Mouse (Mus musculus): ENCODE results near the gene Ifnar1.

Ifnar1 gene

DNA sequence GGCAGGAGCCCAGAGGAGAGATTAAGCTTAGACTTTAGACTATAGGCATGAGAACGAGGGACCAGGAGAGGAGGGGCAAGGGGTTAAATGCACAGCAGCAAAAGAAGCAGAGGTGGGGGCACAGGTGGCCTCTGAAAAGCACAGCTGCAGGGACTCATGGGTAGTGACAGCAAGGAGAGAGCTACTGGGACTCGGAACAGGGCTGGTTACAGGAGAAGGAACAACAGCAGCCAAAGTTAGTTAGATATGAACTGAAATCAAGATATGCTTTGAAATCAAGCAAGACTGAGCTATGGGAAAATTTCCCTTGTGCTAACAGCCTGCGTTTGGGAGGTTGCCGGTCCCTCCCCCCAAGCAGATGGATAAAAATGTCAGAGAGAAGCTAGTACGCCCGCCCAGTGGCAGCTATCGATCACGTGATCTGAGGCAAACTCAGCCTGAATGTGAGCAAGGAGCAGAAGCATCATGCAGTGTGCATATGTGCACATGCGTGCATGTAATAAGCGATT lies 56.6 kb downstream of the Ifnar1 start:
- no peak for DNase-seq (ENCODE audit: low spot score in 2 of 2)

DNA sequence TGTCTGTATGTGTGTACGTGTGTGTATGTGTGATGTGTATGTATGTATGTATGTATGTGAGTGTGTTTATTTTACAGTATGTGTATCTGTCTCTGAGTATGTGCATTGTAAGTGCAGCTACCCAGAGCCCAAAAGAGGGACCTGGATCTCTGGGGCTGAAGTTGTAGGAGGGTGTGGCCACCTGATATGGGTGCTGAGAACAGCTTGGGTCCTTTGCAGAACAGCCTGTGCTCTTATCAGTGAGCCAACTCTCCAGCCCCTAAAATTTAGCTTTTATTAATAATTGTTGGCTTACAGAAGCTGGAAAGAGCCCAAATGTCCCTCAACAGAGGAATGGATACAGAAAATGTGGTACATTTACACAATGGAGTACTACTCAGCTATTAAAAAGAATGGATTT lies 58.6 kb downstream of the Ifnar1 start:
- no peak for DNase-seq (ENCODE audit: low spot score in 2 of 2)

DNA sequence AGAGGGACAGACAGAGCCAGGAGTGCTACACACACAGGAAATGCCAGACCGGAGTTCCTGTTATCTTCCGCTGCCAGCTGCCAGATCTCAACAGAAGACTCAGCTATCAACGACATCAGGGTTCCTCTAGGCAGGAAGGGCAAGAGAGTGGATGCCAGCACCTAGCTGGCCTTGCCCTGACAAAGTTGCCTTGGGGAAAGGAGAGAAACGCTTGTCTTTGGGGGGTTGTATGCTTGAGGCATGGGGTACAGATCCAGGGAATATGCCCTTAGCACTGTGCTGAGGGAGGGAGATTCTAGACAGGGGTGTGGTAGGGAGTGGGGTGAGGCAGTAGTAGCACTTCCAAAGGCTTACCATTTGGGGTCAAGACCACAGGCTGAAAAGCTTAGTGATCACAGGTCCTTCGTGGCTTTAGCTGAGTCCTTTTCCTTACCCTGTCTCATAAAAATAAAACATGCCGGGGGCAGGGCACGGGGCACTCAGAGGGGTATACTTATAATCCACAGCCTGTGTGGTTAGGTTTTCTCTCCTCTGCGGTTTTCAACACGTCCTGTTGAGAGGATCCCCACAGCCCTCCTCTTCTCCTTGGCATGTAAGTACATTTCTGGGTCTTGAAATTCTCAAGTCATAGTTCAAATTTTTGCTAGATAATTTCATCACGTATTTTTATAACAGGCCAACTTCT lies 60.7 kb downstream of the Ifnar1 start:
- no peak for DNase-seq (ENCODE audit: low spot score in 2 of 2)

DNA sequence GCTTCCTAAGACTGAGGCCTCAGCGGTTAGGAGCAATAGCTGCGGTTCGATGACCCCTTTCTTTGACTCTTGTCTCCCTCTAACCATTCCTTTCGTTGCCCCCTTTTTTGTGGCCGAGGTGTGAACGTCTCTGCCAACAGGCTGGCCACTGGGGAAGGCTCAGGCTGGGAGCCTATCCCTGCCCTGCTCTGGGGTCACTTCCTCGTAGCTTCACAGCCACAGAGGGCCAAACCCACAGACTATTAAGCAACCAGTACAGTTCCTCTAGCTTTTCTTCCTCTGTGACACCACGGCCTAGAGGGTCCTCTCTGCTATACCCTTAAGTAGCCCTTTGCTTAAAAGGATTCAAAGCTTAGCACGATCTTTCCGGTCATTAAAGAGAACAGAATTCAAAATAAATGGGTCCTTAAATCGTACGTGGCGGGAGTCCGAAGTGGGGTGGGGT lies 61.4 kb downstream of the Ifnar1 start:
- no peak for DNase-seq (ENCODE audit: low spot score in 2 of 2)

DNA sequence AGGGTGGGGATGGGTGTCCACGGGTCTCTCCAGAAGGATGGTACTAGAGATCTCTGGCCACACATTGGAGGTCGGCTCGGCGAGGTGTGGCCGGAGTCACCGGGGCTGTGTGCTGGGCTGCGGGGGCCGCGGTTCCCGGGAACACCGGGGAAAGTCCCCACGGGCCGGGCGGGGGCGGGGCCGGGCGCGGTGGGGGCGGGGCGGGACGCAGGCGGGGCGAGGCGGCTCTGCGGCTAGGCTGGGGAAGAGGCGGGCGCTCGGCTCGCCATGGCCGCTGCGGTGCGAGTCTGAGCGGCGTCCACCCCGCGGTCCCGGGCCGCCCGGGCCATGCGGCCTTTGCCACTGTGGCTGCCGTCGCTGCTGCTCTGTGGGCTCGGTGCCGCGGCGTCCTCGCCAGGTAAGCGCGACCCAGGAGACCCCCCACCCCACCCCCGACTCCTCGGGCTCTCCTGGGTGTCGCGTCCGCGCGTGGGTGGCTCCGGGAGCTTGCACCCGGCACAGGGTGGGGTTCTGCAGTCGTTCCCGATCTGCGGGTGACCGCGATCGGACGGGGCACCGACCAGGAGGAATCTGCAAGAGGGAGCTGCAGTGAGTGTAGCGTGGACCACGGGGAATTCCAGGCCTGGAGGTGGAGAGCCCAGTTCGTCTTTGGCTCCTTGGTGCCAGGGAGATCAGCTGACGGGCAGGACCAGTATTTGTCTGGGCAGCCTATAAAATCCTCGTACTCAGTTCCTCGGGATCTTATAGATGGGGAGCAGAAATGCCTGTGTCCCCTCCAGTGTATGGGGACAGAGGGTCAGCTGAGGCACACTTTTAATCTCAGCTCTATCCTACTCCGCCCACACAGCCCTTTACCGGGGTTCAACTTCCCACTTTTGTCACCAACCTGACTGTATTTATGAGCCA lies 62.1 kb downstream of the Ifnar1 start, which contains the start of gene Ifngr2:
Ifngr2 (plus strand) TSS at position 237 of the 906 bp plus-strand sequence.
- DNase-seq (ENCODE audit: low spot score in 2 of 2) = no peak

DNA sequence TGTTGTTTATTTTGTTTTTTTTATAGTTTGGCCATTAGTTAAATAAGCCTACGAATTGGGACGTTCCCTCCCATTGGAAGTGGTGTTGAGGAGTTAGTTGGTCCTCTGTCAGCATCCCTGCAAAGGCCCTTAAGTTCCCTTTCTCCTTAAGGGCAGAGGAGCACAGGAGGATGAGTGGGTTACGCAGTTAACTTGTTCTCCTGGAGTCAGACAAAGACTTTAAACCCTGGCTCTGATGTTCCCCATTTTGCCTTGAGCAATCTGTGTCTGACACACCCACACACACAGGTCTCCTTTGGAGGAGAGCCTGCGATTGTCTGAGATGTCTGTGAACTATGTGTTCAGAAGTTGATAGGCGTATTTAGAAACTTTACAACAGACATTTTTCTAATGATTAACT lies 62.9 kb downstream of the Ifnar1 start:
- DNase-seq (ENCODE audit: low spot score in 2 of 2) = no peak

DNA sequence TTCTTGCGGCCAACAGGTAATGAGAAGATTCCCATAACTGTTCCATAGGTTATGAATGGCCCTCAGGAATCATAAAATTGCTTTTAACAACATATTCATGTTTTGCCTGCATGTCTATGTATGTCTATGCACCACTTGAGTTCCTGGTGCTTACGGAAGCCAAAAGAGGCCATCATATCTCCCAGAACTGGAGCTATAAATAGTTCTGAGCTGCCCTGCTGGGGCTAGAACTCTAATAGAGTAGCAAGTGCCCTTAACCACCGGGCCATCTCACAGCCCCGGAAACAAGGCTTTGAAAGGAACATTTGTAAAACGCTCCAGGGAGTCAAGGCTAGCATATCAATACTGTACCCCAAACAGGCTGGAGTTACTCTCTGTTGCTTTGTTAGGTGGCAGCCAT lies 63.5 kb downstream of the Ifnar1 start:
- no peak for DNase-seq (ENCODE audit: low spot score in 2 of 2)

DNA sequence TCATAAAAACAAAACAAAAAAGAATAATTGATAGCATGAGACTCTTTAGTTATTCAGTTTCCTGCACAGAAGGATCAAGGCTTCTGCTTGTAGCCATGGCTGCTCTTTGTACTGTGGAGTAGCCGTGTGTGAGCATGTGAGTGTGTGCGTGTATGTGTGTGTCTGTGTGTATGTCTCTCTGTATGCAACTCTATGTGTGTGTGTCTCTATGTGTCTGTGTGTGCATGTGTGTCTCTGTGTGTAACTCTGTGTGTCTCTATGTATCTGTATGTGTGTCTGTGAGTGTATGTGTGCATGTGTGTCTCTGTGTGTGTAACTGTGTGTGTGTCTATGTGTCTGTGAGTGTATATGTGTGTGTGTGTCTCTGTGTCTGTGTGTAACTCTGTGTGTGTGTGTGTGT lies 64.0 kb downstream of the Ifnar1 start:
- no peak for DNase-seq (ENCODE audit: low spot score in 2 of 2)

DNA sequence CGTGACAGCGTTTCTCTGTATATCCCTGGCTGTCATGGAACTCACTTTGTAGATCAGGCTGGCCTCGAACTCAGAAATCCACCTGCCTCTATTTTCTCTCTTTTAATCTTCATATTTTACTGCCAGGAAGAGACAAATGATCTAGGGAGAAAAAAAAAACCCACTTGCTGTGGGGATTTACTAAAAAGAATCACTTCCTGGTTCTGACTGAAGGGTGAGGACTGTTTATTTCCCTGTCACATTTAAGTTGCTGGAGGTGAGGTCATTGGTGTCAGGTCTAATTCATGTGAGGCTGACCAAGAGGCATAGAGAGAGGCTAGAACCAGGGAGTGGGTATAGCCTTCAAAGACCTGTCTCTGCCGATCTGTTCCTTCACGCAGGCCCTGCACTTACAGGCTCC lies 64.6 kb downstream of the Ifnar1 start:
- DNase-seq (ENCODE audit: low spot score in 2 of 2) = no peak

DNA sequence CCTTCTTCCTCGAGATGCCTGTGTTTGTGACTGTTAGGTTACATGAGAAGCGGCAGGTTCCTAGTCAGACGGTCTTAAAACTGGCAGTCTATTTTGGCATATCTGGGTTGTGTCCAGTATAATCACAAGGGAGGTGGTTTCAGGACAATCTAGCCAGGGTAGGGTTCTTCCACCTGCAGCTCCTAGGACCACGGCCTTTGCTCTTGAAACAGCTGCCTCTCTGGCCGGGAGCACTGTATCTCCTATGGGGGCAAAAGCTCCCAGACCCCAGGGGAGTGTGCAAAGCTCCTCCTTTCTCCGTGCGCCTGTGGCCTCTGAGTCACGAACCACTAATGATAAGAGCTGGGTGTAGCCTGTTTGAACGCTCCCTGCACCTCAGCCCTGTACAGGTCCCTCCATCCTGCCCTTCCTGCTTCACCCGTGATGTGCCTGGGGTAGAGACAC lies 66.1 kb downstream of the Ifnar1 start:
- DNase-seq (ENCODE audit: low spot score in 2 of 2) = no peak

DNA sequence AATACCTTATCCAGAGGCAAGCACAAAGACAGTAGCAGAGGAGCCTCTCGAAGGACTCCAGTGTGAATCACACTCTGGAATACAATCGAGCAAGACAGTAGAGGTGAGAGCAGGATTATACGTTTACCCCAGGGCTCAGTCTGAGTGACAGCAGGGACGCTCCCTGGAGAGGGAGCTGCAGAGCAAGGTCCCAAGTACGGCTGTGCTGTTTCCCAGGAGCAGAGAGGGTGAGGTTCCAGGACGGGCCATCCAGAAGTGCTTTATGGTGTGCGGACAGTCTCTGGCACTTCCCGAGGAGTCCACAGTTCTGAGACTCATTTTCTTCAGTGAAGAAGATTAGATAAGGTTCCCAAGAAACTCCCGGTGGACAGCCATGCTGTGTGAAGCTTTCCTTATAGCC lies 67.0 kb downstream of the Ifnar1 start:
- no peak for DNase-seq (ENCODE audit: low spot score in 2 of 2)

DNA sequence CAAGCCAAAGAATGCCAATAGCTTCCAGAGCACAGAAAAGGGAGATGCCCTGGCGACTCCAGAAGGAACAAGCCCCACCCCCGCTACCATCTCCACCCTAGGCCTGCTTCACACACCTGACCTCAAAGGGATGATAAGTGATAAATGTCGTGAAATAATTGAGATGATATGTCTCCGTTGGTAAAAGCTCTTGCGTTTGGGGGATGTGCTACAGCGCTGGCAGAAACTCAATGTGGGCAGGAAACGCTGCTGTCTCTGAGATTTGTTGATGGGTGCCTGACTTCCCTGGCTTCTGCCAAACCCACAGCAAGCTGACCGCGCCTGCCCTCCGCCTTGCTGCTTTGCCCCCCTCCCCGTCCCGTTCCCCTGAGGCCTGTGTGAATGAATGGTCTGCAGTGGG lies 68.6 kb downstream of the Ifnar1 start:
- DNase-seq (ENCODE audit: low spot score in 2 of 2) = no peak

DNA sequence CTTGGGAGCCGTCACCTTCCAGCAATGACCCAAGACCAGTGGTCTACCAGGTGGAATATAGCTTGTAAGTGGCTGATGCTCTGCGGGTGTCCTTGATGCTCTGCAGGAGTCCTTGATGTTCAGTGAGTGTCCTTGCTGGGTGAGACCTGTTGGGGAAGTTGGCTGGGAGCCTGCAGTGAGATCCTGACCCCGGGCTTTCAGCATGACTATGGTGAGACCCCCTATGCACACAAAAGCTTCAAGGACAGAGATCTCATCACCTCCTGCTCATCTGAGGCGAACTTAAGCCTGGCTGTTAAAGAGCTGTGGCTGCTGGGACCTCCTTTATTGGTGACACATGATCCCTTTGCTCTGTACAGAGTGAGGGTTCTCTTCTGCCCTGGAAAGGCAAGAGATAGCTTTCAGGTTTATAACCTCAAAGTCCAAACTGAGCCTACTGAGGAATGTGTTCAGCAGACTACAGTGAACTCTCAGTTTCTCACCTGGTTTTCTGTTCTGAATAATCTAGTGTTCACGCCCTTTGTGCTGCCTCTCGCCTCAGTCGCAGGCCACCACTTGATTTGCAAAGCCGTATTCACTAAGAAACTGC lies 70.1 kb downstream of the Ifnar1 start:
- no peak for DNase-seq (ENCODE audit: low spot score in 2 of 2)

DNA sequence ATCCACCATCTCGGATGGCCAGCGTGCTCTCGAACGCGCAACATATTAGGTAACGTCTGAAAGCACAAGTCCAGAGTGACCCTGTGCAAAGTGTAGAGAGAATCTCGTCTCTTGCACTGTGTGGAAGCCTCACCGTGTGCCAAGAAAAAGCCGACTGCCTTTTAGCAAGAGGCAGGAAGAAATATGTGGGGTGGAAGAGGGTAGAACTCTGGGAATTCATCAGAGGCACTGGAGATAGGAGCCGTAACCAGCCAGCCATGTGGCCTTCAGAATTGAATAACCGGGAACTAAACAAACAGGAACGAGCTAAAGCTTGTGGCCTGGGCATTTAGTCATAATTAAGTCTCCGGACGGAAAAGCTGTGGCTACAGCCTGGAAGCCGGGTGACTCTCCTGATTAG lies 71.6 kb downstream of the Ifnar1 start:
- DNase-seq (ENCODE audit: low spot score in 2 of 2) = no peak
